Mouse (Mus musculus) retina, postnatal 1 day (tissue): ENCODE data around the gene Slc9a3r2.
A peak's percentile ranks its signal among the peaks of the same experiment; 100 is the strongest.

Source experiments
- DNase-seq: peaks from one replicate; pipeline ENCODE4 v3.0.0-alpha.2; 2012

Slc9a3r2 gene

DNA sequence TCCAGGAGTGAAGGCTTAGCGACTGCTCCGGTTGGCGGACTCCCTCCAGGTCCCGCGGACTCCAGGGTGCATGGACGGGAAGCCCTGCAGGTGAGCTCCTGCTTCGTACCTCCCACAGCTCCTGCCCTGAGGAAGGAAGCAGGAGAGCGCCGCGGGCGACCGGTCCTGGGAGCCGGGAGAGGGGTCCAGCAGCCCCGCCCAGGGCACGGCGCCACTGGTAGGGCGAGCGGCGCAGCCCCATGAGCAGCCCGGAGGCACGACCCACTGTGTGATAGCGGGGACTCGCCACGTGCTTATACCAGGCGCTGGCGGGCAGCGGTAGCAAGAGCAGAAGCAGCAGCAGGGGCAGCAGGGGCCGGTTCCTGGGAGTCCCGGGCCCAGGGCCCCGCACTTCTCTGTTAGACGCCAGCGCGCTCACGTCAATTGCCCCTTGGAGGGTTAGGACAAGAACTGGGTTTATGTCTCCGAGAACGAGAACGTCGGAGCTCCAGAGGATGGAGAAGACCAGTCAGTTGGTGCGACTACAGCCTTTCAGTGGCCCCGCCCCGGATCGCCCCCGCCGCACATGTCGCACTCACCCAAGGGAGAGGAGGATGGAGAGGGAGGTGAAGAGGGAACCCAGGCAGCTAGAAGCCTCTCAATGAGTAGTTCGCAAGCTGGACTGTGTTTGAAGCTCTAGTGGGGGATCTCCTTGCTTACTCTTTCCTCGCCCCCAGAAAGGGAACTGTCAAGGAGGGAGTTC is 8.1 kb upstream of the Slc9a3r2 start, which contains the start of gene Npw:
Gene Npw, minus strand, starts transcription at position 441 of the 742 bp plus-strand sequence.
- peak; percentile 58 for DNase-seq

DNA sequence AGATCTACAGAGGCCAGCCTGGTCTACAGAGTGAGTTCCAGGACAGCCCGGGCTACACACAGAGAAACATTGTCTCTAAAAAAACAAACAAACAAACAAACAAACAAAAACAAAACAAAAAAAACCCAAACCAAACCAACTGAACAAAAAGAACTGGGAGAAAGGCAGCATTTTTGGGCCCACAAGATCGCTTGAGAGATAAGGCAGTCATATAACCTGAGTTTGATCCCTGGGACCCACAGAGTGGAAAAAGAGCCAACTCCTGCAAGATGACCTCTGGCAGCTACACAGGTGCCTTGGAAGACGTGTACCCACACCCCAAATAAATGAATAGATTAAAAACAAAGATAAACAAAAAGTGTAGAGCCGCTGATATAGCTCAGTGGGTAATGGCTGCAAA is 4.8 kb upstream of the Slc9a3r2 start:
- DNase-seq: no peak

DNA sequence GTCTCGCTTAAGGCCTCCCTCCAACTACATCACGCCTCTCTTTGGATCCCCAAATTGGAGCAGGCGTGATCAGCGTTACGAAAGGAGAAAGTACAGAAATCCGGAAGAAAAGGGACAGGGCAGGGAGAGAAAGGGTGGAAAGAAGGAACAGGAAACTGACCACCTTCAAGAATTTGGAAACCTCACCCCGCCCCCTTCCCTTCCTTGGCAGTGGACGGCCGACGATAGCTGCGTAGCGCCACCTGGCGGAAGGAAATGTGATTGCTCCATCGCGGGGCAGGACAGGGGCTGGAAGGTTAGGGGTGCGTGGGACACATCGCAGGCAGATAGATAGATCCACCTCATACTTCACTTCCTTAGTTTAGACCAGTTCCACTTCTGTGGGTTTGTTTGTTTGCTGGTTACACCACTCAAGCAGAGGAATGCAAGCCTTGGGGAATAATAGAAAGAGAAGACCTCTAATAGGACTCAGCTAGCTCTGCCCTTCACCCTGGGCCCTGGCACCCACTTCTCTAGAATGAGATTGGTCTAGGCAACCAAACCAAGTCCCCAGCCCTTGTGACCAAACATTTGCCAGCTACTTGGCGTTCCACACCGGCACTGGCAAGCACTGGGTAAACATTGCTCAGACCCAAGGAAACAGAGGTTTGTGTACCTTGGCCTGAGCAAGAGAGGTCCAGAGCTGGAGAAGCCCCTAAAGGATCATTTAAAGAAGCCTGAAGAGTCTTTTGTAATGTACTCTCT is 4.0 kb upstream of the Slc9a3r2 start:
- peak; percentile 84 for DNase-seq

DNA sequence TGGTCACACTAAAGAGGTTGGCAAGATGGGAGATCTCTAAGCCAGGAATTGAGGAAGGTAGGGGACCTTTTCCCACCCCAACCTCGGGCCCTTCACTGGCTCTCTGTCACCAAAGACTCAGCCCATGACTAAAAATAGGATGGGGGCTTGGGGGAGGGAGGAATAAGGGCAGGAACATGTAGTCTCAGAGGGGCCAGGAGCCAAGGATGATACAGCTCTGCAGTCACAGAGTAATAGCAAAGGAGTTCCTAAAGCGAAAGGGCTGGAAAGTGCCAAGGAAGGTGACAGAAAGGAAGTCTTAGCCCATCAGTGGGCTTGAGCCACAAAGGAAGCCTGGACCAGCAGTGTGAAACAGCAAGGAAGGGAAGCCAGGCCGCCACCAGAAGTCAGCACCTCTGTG is 1.7 kb upstream of the Slc9a3r2 start:
- no peak for DNase-seq

DNA sequence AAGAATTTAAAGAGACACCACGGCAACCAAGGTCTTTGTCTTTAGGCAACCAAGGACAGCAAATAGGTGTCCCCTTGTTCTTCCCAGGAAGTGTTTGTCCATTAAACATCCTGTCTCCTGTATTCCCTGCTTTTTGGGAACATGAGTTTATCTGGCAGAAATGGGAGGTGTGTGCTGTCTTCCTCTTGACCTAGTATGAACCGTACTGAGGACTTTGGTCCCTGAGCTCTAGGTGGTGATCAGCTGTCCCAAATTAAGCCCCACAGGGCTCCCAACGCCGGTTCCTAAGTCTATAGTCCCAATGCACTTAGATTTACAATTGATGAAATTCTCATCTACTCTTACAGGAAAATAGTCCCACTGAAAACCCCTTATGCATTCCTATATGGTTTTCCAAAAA is 639 bp upstream of the Slc9a3r2 start:
- DNase-seq: no peak

DNA sequence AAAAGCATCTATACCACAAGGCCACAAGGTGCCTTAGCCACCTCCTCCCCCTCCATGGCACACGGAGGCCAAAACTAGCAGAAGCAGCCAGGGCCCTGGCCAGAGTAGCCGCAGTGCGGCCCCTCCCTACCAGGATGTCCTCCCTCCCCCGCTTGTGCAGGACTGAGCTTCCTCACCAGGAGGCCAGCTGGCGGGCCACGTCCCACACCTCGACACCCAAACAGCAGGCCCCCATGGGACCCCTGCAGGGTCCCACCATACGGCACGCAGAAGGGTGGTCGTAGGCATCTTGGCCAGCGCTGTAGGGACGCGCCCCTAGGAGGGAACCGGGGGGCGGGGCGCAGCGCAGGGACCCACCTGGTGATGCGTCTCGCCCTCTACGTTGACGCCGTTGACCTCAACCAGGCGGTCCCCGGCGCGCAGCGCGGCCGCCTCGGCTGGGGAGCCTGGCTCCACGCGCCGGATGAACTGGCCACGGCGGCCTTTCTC is 502 bp downstream of the Slc9a3r2 start:
- peak; percentile 55 for DNase-seq

DNA sequence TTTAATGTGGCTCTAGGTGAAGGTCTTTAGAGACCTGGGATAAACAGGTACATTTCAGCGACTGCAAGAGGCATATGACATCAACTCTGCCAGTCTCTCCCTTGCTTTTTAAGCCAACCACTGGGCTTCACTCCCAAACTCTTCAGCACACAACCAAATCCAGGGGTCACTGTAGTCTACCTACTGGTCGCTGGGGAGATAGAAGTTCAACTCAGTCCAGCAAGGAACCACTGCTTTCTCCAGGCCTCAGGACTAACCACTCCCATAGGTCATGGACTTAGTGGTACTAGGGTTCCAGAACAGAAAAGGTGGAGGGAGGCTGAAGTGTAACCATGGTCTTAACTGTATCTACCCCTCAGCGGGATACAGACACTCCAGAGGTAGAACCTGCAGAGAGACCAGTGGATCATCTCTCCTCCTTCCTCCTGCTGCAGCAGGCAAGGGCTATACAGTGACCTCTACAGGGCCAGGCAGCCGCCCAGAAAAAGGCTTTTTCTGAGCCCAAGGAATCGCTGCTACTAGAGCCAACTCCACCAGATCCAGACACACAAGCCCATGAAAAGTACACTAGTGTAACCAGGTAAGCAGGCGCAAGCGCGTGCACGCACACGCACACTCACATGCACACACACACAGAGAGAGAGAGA is 1.3 kb downstream of the Slc9a3r2 start:
- DNase-seq: no peak

DNA sequence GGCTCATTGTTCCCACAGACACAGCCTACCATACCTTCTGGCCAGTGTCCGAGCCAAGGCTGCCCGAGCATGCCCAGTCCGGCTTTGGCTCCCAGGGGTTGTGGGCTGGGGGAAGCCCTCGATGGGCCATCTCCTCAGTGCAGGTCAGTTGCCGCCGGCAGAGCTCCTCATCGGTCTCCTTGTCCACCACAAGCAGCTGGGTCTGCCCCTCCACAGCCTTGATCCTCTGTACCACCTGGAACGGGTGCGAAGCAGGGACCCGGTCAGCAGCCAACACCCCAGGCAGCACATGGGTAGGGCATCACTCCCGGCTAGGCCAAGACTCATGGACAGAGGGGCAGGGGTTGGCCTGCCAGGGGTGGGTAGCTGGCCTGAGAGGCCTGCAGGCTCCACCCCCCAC is 2.6 kb downstream of the Slc9a3r2 start:
- DNase-seq: no peak

DNA sequence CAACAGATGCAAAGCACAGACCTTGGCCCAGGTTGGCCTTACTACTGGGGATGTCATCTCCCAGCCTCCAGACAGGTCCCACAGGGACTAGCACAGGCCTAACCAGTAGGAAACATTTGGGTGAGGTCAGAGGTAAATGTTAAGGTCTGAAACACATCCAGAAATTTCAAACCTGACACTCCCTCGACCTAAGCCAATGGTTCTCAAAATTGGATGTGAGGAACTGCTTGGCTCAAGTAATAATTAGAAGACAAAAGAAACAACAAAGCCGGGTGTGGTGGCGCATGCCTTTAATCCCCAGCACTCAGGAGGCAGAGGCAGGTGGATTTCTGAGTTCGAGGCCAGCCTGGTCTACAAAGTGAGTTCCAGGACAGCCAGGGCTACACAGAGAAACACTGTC is 3.7 kb downstream of the Slc9a3r2 start:
- DNase-seq: no peak

DNA sequence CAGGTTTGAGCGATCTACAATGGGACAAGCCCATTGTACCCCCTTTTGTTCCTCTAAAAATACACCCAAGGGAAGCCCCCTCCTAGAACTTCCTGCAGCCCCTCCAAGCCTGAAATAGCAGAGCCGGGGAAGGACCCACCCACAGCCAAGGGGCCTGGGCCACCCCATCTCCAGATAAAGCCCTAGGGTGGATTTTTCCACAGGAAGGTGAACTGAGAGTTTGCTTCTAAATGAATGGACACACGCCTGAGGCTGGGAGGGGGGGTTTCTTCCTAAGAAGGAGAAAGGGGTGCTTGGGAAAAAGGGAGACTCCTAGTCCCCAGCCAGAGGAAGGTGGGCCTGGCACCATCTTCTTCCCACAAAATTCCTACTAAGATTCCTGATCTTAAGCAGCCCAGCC is 4.2 kb downstream of the Slc9a3r2 start:
- DNase-seq: no peak

DNA sequence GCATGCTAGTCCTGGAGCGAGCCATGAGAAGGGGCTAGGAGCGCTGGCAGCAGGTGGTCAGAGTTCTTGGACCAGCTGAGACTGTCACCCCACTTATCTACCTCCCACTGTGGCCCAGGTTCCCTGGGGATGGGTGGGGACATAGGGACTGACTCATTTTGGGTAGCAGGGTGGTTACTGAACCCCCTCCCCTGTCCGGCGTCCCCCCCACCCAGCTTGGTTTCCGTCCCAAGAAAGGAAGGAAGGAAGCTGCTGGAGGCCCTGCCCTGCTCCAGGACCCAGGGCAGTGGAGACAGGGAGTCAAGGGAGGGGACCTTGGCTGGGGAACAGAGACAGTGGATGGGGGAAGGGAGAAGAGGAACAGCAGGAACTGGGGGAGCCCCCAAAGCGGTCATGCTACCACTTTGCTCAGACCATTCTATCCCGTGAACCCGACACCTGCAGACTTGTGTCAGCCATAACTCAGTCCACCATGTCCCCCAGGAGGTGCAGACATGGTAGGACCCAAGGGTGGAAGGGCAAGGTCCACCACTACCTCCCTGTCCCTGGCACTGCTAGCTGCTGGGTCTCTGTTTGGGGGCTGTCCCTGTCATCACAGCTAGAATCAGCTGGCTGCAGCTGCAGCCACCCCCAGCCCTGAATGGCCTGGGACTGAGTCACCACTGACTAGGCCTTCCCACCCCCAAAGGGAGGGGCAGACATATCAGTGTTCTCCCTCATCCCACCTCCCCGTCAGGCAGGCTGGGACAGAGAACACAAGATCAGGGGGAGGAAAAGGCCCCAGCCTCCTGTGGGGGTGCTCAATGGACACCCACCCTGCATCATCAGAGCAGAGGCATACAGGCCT is 5.0 kb downstream of the Slc9a3r2 start:
- no peak for DNase-seq

DNA sequence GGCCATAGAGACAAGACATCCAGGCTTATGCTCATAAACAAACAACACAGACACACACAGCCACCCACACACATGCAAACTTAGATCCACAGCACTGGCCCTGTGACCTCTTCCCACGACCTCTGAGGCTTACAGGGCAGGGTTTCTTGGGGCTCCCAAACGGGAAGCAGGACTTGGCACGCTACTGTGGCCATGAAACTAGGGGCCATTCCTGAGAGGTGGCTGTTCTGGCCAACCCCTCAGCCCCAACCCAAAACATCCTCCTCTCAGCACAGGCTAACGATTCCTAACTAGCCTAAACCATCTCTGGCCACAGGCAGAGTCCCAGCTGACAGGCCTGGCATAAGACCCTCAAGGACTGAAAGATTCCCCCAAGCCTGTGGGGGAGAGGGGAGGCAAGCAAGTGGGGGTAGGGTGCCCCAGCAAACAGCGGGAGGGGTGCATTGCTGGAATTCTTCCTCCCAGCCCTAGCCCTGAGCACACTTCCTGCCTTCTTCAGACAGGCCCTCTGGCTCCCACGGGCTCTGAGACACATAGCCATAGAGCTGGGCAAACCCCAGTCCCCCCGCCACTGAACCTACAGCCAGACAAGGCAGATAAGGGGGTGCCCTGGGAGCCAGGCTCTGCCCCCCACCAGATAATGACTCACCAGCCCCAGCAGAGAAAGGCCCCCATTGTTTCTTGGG is 6.0 kb downstream of the Slc9a3r2 start:
- DNase-seq: no peak

DNA sequence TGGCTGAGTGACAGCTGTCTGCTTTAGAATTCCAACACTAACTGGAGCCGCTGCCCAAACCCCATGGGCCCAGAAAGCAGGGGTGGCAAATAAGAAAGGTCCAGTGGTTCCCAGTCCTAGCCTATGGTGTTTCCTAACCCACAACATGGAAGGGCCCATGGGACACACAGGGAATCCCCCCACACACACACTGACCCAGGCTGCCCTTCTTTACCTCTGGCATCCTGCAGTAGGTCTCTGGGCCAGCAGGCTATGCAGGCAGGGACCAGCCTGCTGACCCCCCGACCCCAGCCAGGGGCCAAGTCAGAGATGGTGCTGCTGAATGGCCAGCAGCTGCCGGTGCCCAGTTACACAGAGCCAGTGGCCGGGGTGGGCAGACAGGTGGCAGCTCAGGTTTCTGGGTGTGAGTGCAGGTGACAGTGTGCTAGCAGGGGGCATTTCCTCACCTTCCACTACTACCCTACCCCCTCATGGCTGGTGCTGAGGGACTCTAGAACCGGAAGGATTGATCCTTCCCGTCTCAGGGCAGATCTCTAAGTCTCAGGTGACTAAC is 7.3 kb downstream of the Slc9a3r2 start:
- no peak for DNase-seq

DNA sequence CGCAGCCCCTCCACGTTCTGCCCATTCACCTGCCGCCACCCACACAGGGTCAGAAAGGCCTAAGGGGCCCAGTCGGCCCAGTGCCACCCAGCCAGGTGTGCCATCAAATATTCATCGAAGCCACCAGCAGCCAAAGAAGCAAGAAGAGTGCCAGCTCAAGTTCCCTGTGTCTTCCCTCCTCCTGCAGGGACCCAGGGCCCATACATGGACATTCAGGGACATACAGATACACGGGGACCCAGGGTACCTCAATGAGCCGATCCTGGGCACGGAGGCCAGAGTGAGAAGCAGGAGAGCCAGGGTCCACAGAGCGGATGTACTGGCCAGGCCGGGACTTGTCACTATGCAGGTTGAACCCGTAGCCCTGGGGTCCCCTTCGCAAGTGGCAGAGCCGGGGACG is 8.2 kb downstream of the Slc9a3r2 start:
- no peak for DNase-seq

DNA sequence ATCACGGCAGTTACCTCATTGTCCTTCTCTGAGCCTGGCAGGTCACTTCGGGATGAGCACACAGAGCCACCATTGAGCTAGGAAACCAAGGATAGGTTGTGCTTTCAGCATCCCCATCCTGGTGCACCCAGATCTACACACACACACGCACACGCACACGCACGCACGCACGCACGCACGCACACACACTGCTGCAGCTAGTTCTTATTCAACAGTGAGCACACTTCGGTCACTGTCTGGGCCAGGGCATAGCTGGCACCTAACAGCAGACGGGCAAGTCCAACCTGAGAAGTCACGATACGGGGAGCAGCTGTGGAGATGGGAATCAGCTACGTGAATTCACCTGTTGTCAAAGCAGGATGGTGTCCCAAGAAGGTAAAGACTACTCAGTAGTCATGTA is 9.5 kb downstream of the Slc9a3r2 start:
- no peak for DNase-seq

DNA sequence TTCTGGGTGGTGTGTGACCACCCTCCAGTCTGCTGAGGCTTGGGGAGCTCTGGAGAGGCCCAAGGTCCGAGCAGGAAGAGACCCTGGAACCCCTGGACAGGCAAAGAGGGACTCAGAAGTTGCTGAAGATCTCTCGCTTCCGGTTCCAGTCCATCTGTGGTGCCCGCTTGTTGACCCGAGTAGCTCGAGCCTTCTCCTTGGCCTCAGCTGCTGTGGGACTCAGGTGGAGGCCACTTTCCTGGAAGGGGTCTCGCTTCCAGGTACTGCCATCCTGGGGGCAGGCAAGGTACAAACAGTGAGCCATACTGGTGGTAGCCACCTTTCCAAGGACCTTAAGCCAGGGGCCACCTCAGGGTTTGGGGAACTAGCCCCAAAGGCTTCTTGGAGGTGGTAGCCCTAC is 10.0 kb downstream of the Slc9a3r2 start:
- no peak for DNase-seq

DNA sequence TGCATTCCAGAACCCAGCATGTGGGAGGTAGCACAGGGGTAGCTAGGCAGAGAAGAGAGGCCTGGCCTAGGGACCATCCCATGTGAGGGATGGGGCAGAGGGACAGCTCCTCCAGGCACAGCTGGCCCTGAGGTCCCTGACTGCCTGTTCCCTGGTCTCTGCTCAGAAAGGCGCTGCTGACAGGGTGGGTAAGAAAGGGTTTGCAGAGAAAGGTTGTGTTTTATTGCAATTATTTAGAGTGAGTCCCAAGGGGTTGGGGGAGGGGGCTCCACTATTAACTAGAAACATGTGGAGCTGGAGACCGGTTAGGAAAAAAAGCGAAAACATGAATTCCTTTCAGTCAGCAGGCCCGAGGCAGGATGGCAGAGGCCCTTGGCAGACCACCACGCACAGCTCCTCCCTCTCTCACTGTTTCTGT is 10.5 kb downstream of the Slc9a3r2 start:
- no peak for DNase-seq

DNA sequence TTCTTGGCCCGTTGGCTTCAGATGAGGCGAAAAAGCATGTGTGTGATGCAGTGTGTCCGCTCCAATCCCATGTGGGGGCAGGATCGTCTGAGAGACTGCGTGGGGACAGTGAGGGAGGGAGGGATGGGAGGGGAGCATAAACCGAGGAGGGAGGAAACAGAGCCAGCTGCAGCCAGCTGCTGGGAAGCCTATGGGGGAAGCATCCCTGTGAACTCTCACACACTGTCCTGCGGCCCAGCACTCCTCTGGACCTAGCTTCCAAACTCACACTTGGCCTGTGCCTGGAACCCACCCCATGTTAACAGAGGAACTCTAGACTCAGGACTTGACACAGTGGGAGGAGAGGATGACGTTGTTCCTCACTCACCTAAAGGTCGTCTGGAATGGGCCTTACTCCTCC is 11.3 kb downstream of the Slc9a3r2 start:
- DNase-seq: no peak

DNA sequence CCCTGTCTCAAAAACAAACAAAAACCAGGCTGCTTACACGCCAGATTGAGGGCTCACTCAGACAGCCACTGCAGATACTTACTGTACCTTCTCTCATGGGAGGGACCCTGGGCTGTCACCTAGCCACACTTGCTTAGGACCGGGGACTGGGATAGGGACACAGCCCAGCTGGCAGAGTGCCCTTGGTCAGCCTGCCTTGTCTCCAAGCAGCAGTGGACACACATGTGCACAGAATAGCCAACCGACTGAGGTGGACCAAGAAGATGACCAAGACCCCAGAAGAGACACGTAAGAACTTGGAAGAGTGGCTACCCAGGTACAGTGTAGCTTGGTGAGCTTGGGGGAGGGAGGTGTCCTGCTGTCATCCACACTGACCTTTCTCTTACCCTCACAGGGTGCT is 11.9 kb downstream of the Slc9a3r2 start:
- DNase-seq: no peak

DNA sequence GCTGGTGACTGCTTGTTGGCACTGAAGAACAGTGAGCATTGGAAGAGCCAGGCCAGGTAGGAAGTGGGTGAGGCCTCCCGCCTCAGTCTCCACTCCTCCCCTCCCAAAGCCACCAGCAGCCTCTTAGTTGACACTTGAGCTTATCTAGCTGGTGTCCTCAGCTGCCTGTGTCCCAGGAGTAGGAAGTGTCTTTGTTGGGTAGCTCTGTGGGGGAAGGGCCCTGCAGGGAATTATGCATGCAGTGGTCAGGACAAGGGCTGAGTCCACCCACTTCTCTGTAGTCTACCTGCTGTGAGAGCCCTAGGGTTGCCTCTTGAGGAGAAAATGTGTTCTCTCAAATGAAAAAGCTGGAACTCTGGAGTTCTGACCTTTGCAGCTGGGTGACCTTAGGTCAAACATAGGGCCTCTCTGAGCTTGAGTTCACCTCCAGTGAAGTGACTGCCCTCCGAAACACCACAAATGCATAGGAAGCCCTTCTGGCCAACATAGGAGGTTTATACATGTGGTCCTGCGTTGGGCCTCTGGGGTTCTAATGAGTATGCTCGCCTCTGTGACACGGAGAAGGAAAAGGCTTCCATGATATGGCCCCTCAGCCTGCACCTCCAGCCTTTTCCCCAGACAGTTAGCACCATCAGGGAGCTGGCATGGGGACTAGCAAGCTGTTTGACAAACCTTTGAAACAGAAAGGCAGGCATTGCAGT is 13.2 kb downstream of the Slc9a3r2 start:
- DNase-seq: no peak

DNA sequence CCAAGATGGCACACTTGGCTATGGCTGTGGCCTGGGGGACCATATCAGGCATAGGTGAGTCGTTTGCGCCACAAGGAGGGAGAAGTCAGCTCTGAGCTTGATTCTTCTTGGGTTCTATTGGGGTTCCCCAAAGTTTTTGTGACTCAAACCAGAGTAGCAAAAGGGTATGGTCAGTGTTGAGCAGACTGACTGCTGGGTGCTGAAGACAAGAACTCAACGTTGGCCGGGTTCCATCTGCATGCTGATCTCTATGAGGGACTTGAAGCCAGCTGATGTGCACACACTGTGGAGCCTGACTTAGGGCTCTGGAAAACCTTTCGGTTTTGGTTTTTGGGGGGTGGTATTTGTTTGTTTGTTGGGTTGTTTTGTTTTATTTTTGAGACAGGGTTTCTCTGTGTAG is 14.4 kb downstream of the Slc9a3r2 start:
- DNase-seq: no peak
